Comparison of ENCODE assay signal across 18 mouse cellular contexts in the genomic region with DNA sequence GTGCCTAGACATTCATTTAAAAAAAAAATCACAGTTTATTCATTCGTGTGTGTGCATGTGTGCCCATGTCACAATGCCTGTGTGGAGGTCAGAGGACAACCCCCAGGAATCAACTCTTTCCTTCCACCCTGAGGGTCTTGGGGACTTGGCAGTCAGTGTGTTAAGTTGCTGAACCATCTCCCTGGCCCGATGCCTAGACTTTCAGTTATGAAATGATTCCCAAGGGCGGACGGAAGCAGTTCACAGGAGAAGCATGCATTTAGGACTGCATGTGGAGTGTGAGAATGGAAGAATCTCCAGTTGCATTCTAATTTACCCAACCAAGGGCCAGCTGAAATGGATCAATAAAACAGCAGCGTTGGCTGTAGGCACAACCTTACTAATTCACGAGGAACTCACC. TPM values are rescaled to one million over a fixed set of nuclear protein-coding genes. Genes with fewer than 3 reads are reported as not detected.
A peak's percentile ranks its signal among the peaks of the same experiment; 100 is the strongest.
DNase-seq lines count a peak whose midpoint lies in the region; ATAC-seq and TF ChIP-seq lines count a peak whose summit lies in the region.
"Had no signal": no experiment of that assay in that cellular context is flagged by ENCODE, and none has a peak within 500 bp of the region (broad histone marks: within the 10 kb centered on the region; RNA-seq: fewer than 3 reads in every experiment).

No protein-coding gene starts in this region.

- TF ChIP-seq POLR2A in limb, embryonic 14.5 days (IDR thresholded peaks at IDR 0.05; ENCODE audit: borderline replicate concordance, extremely low read depth, insufficient read depth, insufficient read length): no peak

- H3K36me3 ChIP-seq in forebrain, embryonic 15.5 days: peaks cover 15% of the 10 kb centered on the region
- no peaks in the 10 kb centered on the region for H3K36me3 ChIP-seq in forebrain, embryonic 11.5 days (ENCODE audit: control insufficient read depth, insufficient read depth, low read length)
- H3K36me3 ChIP-seq in limb, embryonic 14.5 days (ENCODE audit: control insufficient read depth, insufficient read depth, low read length): no peaks in the 10 kb centered on the region
- no peaks in the 10 kb centered on the region for H3K36me3 ChIP-seq in limb, embryonic 10.5 days
- H3K36me3 ChIP-seq: heart, embryonic 13.5 days; stomach, embryonic 15.5 days had no signal

- H3K4me1 ChIP-seq in forebrain, embryonic 15.5 days: no peaks in the 10 kb centered on the region
- no peaks in the 10 kb centered on the region for H3K4me1 ChIP-seq in forebrain, embryonic 11.5 days (replicated peaks; ENCODE audit: control insufficient read depth, insufficient read depth, low read length)
- no peaks in the 10 kb centered on the region for H3K4me1 ChIP-seq in limb, embryonic 14.5 days (ENCODE audit: control insufficient read depth, insufficient read depth, low read length)
- H3K4me1 ChIP-seq in limb, embryonic 10.5 days: no peaks in the 10 kb centered on the region
- H3K4me1 ChIP-seq: heart, embryonic 13.5 days; stomach, embryonic 15.5 days had no signal

- H3K9ac ChIP-seq in forebrain, embryonic 15.5 days (replicated peaks): no peak overlapping the region
- H3K9ac ChIP-seq in forebrain, embryonic 11.5 days (ENCODE audit: low read length): no peak overlapping the region
- H3K9ac ChIP-seq in limb, embryonic 14.5 days (ENCODE audit: low read depth, low read length, severe bottlenecking): no peak overlapping the region
- H3K9ac ChIP-seq: heart, embryonic 13.5 days; stomach, embryonic 15.5 days had no signal

- peak overlapping the region; percentile 14; the same call in 1 of the 2 replicates for H3K27ac ChIP-seq in forebrain, embryonic 15.5 days (replicated peaks)
- H3K27ac ChIP-seq in forebrain, embryonic 11.5 days (ENCODE audit: low read depth, low read length): no peak overlapping the region
- no peak overlapping the region for H3K27ac ChIP-seq in limb, embryonic 14.5 days (replicated peaks; ENCODE audit: low read depth, low read length)
- no peak overlapping the region for H3K27ac ChIP-seq in limb, embryonic 10.5 days
- H3K27ac ChIP-seq: heart, embryonic 13.5 days; stomach, embryonic 15.5 days had no signal

- no peaks in the 10 kb centered on the region for H3K27me3 ChIP-seq in forebrain, embryonic 15.5 days
- no peaks in the 10 kb centered on the region for H3K27me3 ChIP-seq in forebrain, embryonic 11.5 days (ENCODE audit: control insufficient read depth, insufficient read depth, low read length)
- H3K27me3 ChIP-seq in limb, embryonic 14.5 days (ENCODE audit: control insufficient read depth, insufficient read depth, low read length): no peaks in the 10 kb centered on the region
- H3K27me3 ChIP-seq in limb, embryonic 10.5 days (ENCODE audit: low read depth, poor library complexity, severe bottlenecking): 0 out of 2 replicates have a peak, but pooled peaks cover 11% of the 10 kb centered on the region
- H3K27me3 ChIP-seq: stomach, embryonic 15.5 days had no signal

- H3K4me2 ChIP-seq in forebrain, embryonic 15.5 days (replicated peaks): no peak overlapping the region
- no peak overlapping the region for H3K4me2 ChIP-seq in forebrain, embryonic 11.5 days (ENCODE audit: low read depth, low read length, severe bottlenecking)
- no peak overlapping the region for H3K4me2 ChIP-seq in limb, embryonic 14.5 days (replicated peaks; ENCODE audit: low read depth, low read length, severe bottlenecking)
- H3K4me2 ChIP-seq: heart, embryonic 13.5 days; stomach, embryonic 15.5 days had no signal

- ATAC-seq in forebrain, embryonic 15.5 days (replicated peaks): no peak
- no peak for ATAC-seq in forebrain, embryonic 11.5 days (replicated peaks; ENCODE audit: low FRiP score)
- ATAC-seq in limb, embryonic 14.5 days (ENCODE audit: low FRiP score, low read depth): no peak
- ATAC-seq in activated CD4-positive, CD25-positive, alpha-beta regulatory T cell, adult 4 months: no peak
- ATAC-seq: inflammation-experienced regulatory T-cells, adult 6 months had no signal

- no peak overlapping the region for H3K4me3 ChIP-seq in forebrain, embryonic 15.5 days
- no peak overlapping the region for H3K4me3 ChIP-seq in forebrain, embryonic 11.5 days (ENCODE audit: low read depth, low read length)
- H3K4me3 ChIP-seq in limb, embryonic 14.5 days (replicated peaks; ENCODE audit: low read length): no peak overlapping the region
- no peak overlapping the region for H3K4me3 ChIP-seq in limb, embryonic 10.5 days
- H3K4me3 ChIP-seq: heart, embryonic 13.5 days; myocyte; stomach, embryonic 15.5 days had no signal

- peaks cover 3% of the 10 kb centered on the region; the same call in 1 of the 2 replicates for H3K9me3 ChIP-seq in forebrain, embryonic 15.5 days
- H3K9me3 ChIP-seq in forebrain, embryonic 11.5 days (ENCODE audit: control insufficient read depth, low read length): no peaks in the 10 kb centered on the region; the same call in 1 of the 2 replicates
- H3K9me3 ChIP-seq in limb, embryonic 14.5 days (ENCODE audit: control insufficient read depth, low read length): no peaks in the 10 kb centered on the region
- H3K9me3 ChIP-seq in limb, embryonic 10.5 days (replicated peaks): no peaks in the 10 kb centered on the region
- H3K9me3 ChIP-seq: heart, embryonic 13.5 days; stomach, embryonic 15.5 days had no signal

- DNase-seq in forebrain, embryonic 11.5 days (ENCODE audit: low spot score): no peak
- DNase-seq in limb, embryonic 14.5 days (ENCODE audit: low spot score): peak; percentile 37
- no peak for DNase-seq in limb, embryonic 10.5 days (ENCODE audit: low spot score)
- peak; percentile 21 for DNase-seq in adrenal gland, postnatal 25 days
- peak; percentile 20 to 47 for DNase-seq in lung, postnatal 4 days
- DNase-seq in right cerebral cortex, postnatal 25 days: no peak
- DNase-seq: embryo, embryonic 11 days; gastrocnemius, postnatal 14 days; liver; thymus, postnatal 36 days had no signal

- 45% methylated on average over 6 of the region's 6 CpGs for WGBS in forebrain, embryonic 15.5 days
- 81% methylated on average over 6 of the region's 6 CpGs for WGBS in forebrain, embryonic 11.5 days
- WGBS in limb, embryonic 14.5 days: 59% methylated on average over 6 of the region's 6 CpGs
- WGBS in limb, embryonic 10.5 days: 76% methylated on average over 6 of the region's 6 CpGs

RNA-seq across cellular contexts. Expression of a gene that starts 17.1 kb away (rescaled TPM):
- polyA plus RNA-seq in forebrain, embryonic 15.5 days (2015; fragmentation: Nextera tagmentation; extraction: Ambion mirVana): 0.84 and 1.0 TPM in 2 replicates
- polyA plus RNA-seq in forebrain, embryonic 11.5 days (2014; fragmentation: Nextera tagmentation; extraction: Ambion mirVana): not detected in 2 replicates
- not detected in 2 replicates for polyA plus RNA-seq in limb, embryonic 14.5 days (2012; rRNA removed)
- not detected in 2 replicates for polyA plus RNA-seq in limb, embryonic 14.5 days (2014; fragmentation: Nextera tagmentation; extraction: Ambion mirVana)
- not detected in 2 replicates for polyA plus RNA-seq in limb, embryonic 10.5 days (2016; fragmentation: Nextera tagmentation; extraction: Ambion mirVana)
- total RNA-seq in adrenal gland, postnatal 25 days (2021): not detected in 2 replicates
- polyA plus RNA-seq in activated CD4-positive, CD25-positive, alpha-beta regulatory T cell, adult 4 months (2017; shearing (Covaris generic)): not detected
- total RNA-seq: gastrocnemius, postnatal 14 days; MEL had no signal
- polyA plus RNA-seq: heart, embryonic 13.5 days; inflammation-experienced regulatory T-cells, adult 6 months; myocyte; small intestine, adult 2 months had no signal

Comparison
In these comparisons a context has a peak if more than half of its experiments do, and no peak if none do; other contexts are left out.
1. DNase-seq: peak in limb, embryonic 14.5 days (single experiment), adrenal gland, postnatal 25 days (single experiment) and lung, postnatal 4 days (2 of 2); none in forebrain, embryonic 11.5 days (single experiment), limb, embryonic 10.5 days (single experiment) and right cerebral cortex, postnatal 25 days (single experiment).